Mouse (Mus musculus) liver, embryonic 13.5 days (tissue): ENCODE measurements around the gene Lrrc8c. TPM values are rescaled to one million over a fixed set of nuclear protein-coding genes. Genes with fewer than 3 reads are reported as not detected.

ENCODE experiments used
- ATAC-seq: fragments of 200-750 bp; cut with Nextera tagmentation; 2 replicates; pipeline ENCODE4 v1.8.0; 2017; ENCODE audit warnings: low read depth, mild to moderate bottlenecking, moderate number of reproducible peaks, moderate library complexity
- DNase-seq: peaks from one replicate; pipeline ENCODE4 v3.0.0; 2022
- H3K27ac ChIP-seq: fragments of 300-500 bp; sonication (generic); 2 replicates; pipeline ENCODE4 v1.5.1; 2015; ENCODE audit warnings: moderate library complexity, mild to moderate bottlenecking, inconsistent platforms
- H3K27me3 ChIP-seq: fragments of 300-500 bp; sonication (generic); 2 replicates; pipeline ENCODE4 v1.6.1; 2015; ENCODE audit warnings: mild to moderate bottlenecking, inconsistent platforms
- H3K36me3 ChIP-seq: fragments of 300-500 bp; sonication (generic); 2 replicates; pipeline ENCODE4 v1.6.1; 2015; ENCODE audit warnings: mild to moderate bottlenecking, inconsistent platforms
- H3K4me1 ChIP-seq: fragments of 300-500 bp; sonication (generic); replicated peaks from 2 replicates; pipeline ENCODE4 v1.6.1; 2015; ENCODE audit warnings: inconsistent platforms
- H3K4me2 ChIP-seq: fragments of 300-500 bp; sonication (generic); 2 replicates; pipeline ENCODE4 v1.6.1; 2015; ENCODE audit warnings: inconsistent platforms, mild to moderate bottlenecking, moderate library complexity
- H3K4me3 ChIP-seq: fragments of 300-500 bp; sonication (generic); replicated peaks from 2 replicates; pipeline ENCODE4 v1.5.1; 2015; ENCODE audit warnings: mild to moderate bottlenecking, inconsistent platforms
- H3K9ac ChIP-seq: fragments of 300-500 bp; sonication (generic); 2 replicates; pipeline ENCODE4 v1.6.1; 2015; ENCODE audit warnings: mild to moderate bottlenecking, inconsistent platforms
- H3K9me3 ChIP-seq: fragments of 300-500 bp; sonication (generic); replicated peaks from 2 replicates; pipeline ENCODE4 v1.6.1; 2016; ENCODE audit warnings: inconsistent platforms
- WGBS: fragments of 180-500 bp; shearing (Covaris S2); methylation state at CpG from one replicate; pipeline ENCODE4 v1.1.7; 2015; ENCODE audit not compliant: insufficient replicate concordance; 5-methylcytosine and 5-hydroxymethylcytosine counted together
- polyA plus RNA-seq: library from polyadenylated mRNA; unstranded; fragments of >200 nt; fragmentation: Nextera tagmentation; extraction: Ambion mirVana; gene quantifications from 2 replicates; pipeline ENCODE4 v1.2.1, GENCODE M21; 2015

The Lrrc8c gene
- polyA plus RNA-seq, 1 experiment from 2014 or later = 17.5 TPM

DNA sequence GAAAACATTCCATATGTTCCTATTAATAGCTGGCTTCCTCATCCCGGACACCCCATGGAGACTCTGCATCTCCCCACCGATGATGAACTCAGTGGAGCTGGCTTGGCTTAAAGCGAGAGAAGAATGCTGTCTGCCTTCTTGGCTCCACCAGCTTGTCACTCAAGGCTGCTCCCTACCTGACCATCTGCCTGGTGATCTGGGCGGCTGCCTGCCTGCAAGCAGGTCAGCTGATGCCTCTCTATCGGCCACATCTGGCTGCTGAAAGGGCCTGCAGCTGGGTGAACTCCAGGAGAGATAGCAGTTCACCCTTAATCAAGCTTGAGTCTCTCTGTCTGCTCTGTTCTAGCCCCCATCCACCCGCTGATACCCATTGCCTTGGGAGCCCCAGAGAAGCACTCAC lies 56.7 kb downstream of the Lrrc8c start:
- peak overlapping the region; percentile 93 for H3K27ac ChIP-seq
- 41% methylated on average over 6 of the region's 6 CpGs for WGBS

DNA sequence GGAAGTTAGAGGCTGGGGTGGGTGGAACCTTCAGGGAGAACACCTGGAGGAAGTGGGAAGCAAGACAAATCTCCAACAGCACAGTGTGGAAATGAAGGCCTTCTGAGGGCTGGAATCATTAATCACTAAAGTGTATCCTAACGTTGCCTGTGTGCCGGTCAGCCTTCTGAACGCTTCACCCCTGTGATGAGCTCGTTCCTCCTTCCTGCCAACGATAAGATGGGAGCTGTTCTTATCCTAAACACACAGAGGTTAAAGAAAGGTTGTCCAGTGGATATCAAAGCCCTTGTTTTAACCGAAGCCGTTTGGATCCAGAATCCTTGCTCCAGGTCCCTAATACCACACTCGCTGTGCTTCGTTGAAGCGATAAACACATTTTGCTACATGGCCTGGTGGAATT lies 61.7 kb downstream of the Lrrc8c start:
- 49% methylated on average over 10 of the region's 10 CpGs for WGBS
- no peak for DNase-seq
- H3K9ac ChIP-seq = no peak overlapping the region
- H3K27me3 ChIP-seq = no peaks in the 10 kb centered on the region
- no peak overlapping the region for H3K4me2 ChIP-seq
- H3K9me3 ChIP-seq = no peaks in the 10 kb centered on the region
- peaks cover 51% of the 10 kb centered on the region for H3K4me1 ChIP-seq
- no peak overlapping the region for H3K4me3 ChIP-seq
- ATAC-seq = no peak; the same call in 1 of the 2 replicates
- H3K36me3 ChIP-seq = peaks cover 48% of the 10 kb centered on the region
- 0 out of 2 replicates have a peak overlapping the region, but pooled peaks have one; percentile 26 for H3K27ac ChIP-seq

More for the DNA sequence above, 56.7 kb downstream of the Lrrc8c start:
- Histone ChIP-seq H3K36me3 (peaks cover 31% of the 10 kb centered on the region), H3K4me3 (0 out of 2 replicates have a peak overlapping the region, but pooled peaks have one; percentile 15), H3K9ac (peak overlapping the region; percentile 65), H3K4me1 (peaks cover 72% of the 10 kb centered on the region), H3K9me3 (no peaks in the 10 kb centered on the region), H3K27me3 (no peaks in the 10 kb centered on the region), H3K4me2 (peak overlapping the region; percentile 44)
- DNase-seq (peak; percentile 88), ATAC-seq (peak; percentile 97)

DNA sequence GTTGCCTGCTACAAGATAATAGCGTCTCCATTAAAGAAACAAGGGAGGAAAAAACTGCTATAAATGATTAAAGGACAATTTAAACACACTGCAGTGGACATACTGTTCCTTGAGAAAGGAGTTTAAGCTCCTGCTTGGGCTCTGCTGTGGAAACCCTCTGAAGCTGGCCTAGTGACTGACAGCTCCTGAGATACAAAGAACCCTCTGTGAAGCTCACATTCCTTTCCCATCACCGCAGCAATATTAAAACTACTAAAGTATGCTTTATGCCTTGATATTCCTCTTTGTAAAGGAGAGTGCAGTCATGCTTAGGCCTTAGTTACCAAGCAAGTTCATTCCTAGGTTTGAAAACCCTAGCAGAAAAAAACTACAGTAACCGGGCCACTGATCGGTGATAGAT lies 66.7 kb downstream of the Lrrc8c start:
- Histone ChIP-seq H3K27ac (peak overlapping the region; percentile 55), H3K4me1 (peaks cover 26% of the 10 kb centered on the region), H3K36me3 (peaks cover 28% of the 10 kb centered on the region), H3K27me3 (no peaks in the 10 kb centered on the region), H3K9me3 (no peaks in the 10 kb centered on the region), H3K4me2 (no peak overlapping the region), H3K4me3 (no peak overlapping the region), H3K9ac (no peak overlapping the region)
- ATAC-seq (no peak), DNase-seq (no peak)
- 76% methylated on average over 4 of the region's 4 CpGs for WGBS

DNA sequence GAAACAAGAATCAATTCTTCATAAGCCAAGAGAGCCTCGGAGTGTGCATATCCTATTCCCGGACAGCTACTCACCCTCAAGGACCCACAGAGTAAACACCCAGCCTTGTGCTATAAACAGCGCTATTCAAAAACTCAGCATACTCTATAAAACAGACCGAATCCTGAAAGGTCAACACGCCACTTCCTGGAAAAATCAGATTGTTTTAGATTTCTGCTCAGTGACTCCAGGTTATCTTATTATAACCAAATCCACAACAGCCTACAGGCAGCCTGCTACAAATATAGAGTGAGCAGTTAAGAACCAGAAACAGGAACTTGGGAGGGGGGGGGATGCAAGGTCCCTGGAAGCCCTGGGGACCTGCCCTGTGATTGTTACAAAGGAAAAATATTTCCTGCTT lies 67.5 kb downstream of the Lrrc8c start:
- Histone ChIP-seq H3K4me3 (no peak overlapping the region), H3K4me2 (no peak overlapping the region), H3K36me3 (peaks cover 25% of the 10 kb centered on the region), H3K4me1 (peaks cover 23% of the 10 kb centered on the region), H3K27ac (peak overlapping the region; percentile 55), H3K9ac (no peak overlapping the region), H3K27me3 (no peaks in the 10 kb centered on the region), H3K9me3 (no peaks in the 10 kb centered on the region)
- WGBS = 59% methylated on average over 5 of the region's 5 CpGs
- DNase-seq (no peak), ATAC-seq (no peak)

DNA sequence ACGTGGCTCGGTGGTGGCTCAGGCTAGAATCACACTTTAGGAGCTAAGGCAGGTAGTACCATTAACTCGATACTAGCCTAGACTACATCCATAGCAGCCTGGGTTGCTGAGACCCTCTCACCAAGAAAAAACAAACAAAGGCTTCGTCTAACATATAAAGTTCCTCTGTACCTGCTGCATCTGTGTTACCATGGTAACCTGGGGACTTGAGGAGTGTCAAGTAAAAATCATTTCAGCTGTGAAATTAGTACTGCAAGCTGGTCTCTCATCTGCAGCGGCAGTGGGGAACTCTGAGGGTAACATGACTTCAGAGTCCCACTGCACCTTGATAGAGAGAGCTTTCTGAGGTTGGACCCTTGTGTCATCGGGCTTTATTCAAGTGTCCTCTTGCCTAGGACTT lies 68.3 kb downstream of the Lrrc8c start:
- 82% methylated on average over 6 of the region's 6 CpGs for WGBS
- Histone ChIP-seq H3K9ac (no peak overlapping the region), H3K27ac (no peak overlapping the region), H3K27me3 (no peaks in the 10 kb centered on the region), H3K4me2 (no peak overlapping the region), H3K36me3 (peaks cover 20% of the 10 kb centered on the region), H3K4me3 (no peak overlapping the region), H3K4me1 (peaks cover 20% of the 10 kb centered on the region), H3K9me3 (no peaks in the 10 kb centered on the region)
- no peak for ATAC-seq
- DNase-seq = no peak

DNA sequence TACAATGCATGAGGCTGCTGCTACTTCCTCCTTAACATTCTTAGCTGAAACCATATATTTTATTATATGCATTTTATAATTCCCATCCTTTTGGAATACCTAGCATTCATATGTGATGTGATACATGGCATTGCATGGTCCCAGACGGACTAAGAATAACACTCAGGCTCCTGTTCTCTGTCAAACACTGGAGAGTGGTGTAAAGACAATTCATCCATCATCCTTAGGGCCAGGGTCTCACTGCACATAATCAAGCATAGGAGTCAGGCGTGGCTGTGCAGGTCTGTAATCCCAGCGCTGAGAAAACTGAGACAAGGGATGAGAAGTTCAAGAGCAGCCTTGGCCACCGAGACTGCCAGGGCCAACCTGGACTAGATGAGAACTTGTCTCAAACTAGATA lies 69.5 kb downstream of the Lrrc8c start:
- no peak overlapping the region for H3K27ac ChIP-seq
- H3K9me3 ChIP-seq = no peaks in the 10 kb centered on the region
- WGBS = 77% methylated on average over 4 of the region's 4 CpGs
- peaks cover 18% of the 10 kb centered on the region for H3K4me1 ChIP-seq
- no peak overlapping the region for H3K9ac ChIP-seq
- DNase-seq (no peak), ATAC-seq (no peak)
- H3K36me3 ChIP-seq = peaks cover 16% of the 10 kb centered on the region
- no peak overlapping the region for H3K4me2 ChIP-seq
- H3K27me3 ChIP-seq = no peaks in the 10 kb centered on the region
- H3K4me3 ChIP-seq = no peak overlapping the region

DNA sequence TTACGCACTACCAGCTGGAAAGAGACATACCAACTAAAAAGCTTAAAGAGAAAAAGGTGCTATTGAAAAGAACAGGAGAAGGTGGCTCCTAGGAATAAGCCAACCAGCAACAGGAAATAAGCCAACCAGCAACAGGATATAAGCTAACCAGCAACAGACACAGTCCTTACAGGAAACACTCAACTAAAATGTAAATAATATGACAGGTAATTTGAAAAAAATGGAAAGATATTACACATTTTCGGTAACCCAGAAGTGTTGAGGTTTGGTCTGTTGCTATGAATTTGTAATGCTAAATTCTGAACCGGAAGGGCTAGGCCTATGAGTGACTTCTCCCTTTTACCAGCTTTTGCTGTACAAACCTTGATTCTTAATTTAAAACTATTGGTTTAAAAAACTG lies 69.9 kb downstream of the Lrrc8c start:
- Histone ChIP-seq H3K9me3 (no peaks in the 10 kb centered on the region), H3K27ac (no peak overlapping the region), H3K9ac (no peak overlapping the region), H3K27me3 (no peaks in the 10 kb centered on the region), H3K36me3 (peaks cover 16% of the 10 kb centered on the region), H3K4me2 (no peak overlapping the region), H3K4me1 (peaks cover 18% of the 10 kb centered on the region), H3K4me3 (no peak overlapping the region)
- 77% methylated on average over 3 of the region's 3 CpGs for WGBS
- DNase-seq (no peak), ATAC-seq (no peak)

DNA sequence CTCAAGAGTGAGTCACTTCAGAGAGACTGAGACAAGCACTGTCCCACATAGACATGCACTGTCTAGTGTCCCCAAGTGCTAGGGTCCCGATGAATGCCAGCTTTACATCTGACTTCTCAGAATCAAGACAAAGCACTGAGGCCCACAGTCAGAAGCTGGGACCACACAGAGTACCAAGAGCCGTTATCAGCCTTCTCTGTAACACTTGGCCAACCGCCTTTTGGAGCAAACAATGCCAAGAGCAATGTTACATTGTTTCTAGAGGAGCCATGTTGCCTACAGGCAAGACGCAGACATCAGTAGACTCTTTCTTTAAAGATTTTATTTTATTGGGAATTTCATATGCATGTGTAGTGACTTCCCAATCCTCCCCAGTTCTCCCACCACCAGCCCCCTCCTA lies 73.2 kb downstream of the Lrrc8c start:
- H3K27ac ChIP-seq = no peak overlapping the region
- H3K9me3 ChIP-seq = no peaks in the 10 kb centered on the region
- no peak overlapping the region for H3K4me2 ChIP-seq
- H3K4me1 ChIP-seq = no peaks in the 10 kb centered on the region; the same call in 1 of the 2 replicates
- H3K27me3 ChIP-seq = no peaks in the 10 kb centered on the region
- H3K36me3 ChIP-seq = 0 out of 2 replicates have a peak, but pooled peaks cover 3% of the 10 kb centered on the region
- no peak for DNase-seq
- 77% methylated on average over 4 of the region's 4 CpGs for WGBS
- H3K4me3 ChIP-seq = no peak overlapping the region
- no peak for ATAC-seq
- H3K9ac ChIP-seq = no peak overlapping the region

DNA sequence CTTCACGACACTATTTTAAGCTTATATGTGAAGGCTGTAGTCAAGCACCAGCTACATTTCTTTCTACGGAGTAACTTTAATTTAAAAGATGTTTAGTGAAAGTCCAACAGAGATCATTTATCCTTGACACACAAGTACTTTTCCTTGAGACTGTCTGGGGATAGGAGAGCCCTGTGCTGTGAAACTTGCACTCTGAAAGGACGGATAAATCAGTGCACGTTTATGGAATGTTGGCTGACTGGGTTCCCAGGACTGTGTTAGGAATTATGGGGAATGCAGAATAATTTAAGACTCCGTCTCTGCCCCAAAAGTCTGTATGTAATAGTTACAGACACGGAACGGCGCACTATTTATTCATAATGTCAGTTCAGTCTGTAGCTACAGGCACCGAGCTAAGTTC lies 74.4 kb downstream of the Lrrc8c start:
- H3K27me3 ChIP-seq = no peaks in the 10 kb centered on the region
- H3K4me2 ChIP-seq = no peak overlapping the region
- no peak for ATAC-seq
- DNase-seq = no peak
- no peak overlapping the region for H3K4me3 ChIP-seq
- H3K9me3 ChIP-seq = no peaks in the 10 kb centered on the region
- H3K9ac ChIP-seq = no peak overlapping the region
- H3K27ac ChIP-seq = no peak overlapping the region
- WGBS = 85% methylated on average over 9 of the region's 9 CpGs
- H3K4me1 ChIP-seq = peaks cover 5% of the 10 kb centered on the region; the same call in 1 of the 2 replicates
- 0 out of 2 replicates have a peak, but pooled peaks cover 5% of the 10 kb centered on the region for H3K36me3 ChIP-seq

DNA sequence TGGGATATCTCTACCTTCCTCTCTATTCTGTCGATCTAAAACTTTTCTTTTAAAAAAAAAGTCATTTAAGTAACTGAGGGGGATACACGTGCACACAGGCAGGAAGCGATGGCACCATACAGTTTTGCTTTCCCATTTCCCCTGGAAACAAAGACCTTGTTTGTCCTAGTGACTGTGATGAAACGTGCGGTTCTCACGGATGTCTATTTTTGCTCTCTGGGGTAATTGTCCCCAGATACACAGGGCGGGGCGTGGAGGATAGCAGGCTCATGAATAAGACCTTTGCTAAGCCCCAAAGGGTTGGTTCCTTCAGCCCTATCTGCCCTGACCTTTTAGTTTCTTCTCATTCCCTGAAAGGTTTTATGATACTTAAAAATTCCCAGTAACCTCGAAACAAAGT lies 79.7 kb downstream of the Lrrc8c start:
- peaks cover 17% of the 10 kb centered on the region for H3K4me1 ChIP-seq
- peaks cover 8% of the 10 kb centered on the region; the same call in 1 of the 2 replicates for H3K36me3 ChIP-seq
- no peak overlapping the region for H3K4me3 ChIP-seq
- H3K27me3 ChIP-seq = no peaks in the 10 kb centered on the region
- H3K9me3 ChIP-seq = no peaks in the 10 kb centered on the region
- 58% methylated on average over 9 of the region's 9 CpGs for WGBS
- no peak for DNase-seq
- no peak overlapping the region for H3K4me2 ChIP-seq
- no peak overlapping the region for H3K9ac ChIP-seq
- H3K27ac ChIP-seq = peak overlapping the region; percentile 29; the same call in 1 of the 2 replicates
- no peak for ATAC-seq

DNA sequence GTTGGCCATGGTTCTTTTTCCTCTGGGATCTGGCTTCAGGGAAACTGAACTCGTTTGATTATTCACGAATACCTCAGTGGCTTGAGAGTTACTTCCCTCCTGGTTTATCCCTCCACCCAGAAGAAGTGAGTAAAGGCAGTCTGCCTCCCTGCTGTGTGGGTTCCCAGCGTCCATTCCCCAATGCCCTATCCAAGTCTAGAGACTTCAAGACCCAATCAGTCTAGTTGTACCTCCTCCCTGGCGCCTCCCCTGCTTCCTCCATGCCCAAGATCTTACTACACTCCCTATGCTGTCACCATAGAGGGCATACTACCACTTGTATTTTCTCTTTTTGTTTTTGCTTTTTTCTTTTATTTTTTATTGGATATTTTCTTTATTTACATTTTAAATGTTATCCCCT lies 80.1 kb downstream of the Lrrc8c start:
- peak overlapping the region; percentile 29; the same call in 1 of the 2 replicates for H3K27ac ChIP-seq

DNA sequence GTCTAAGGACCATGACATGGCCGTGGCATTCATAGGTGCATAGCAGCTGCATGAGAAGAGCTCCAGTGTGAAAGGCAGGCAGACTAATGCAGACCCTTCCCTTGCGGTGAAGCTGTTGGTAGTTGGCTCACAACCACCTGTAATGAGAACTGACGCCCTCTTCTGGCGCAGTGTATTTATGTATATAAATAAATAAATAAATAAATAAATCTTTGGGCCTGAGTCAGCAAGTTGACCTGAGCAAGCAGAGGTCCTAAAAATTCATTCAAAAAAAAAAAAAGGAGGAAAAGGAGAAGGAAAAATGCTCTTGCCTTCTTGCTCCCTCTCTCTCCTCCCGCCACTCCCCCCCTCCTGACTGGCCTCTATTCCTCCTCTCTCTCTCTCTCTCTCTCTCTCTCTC lies 81.8 kb downstream of the Lrrc8c start:
- 77% methylated on average over 5 of the region's 5 CpGs for WGBS
- DNase-seq = no peak
- no peak overlapping the region for H3K27ac ChIP-seq
- H3K27me3 ChIP-seq = no peaks in the 10 kb centered on the region
- H3K9ac ChIP-seq = no peak overlapping the region
- no peaks in the 10 kb centered on the region for H3K9me3 ChIP-seq
- no peak overlapping the region for H3K4me2 ChIP-seq
- no peak for ATAC-seq
- peaks cover 8% of the 10 kb centered on the region; the same call in 1 of the 2 replicates for H3K36me3 ChIP-seq
- H3K4me1 ChIP-seq = peaks cover 17% of the 10 kb centered on the region
- no peak overlapping the region for H3K4me3 ChIP-seq

More for the DNA sequence above, 80.1 kb downstream of the Lrrc8c start:
- no peak overlapping the region for H3K9ac ChIP-seq
- WGBS = 52% methylated on average over 4 of the region's 4 CpGs
- H3K36me3 ChIP-seq = peaks cover 8% of the 10 kb centered on the region; the same call in 1 of the 2 replicates
- H3K4me2 ChIP-seq = no peak overlapping the region
- H3K4me3 ChIP-seq = no peak overlapping the region
- no peak for ATAC-seq
- H3K4me1 ChIP-seq = peaks cover 17% of the 10 kb centered on the region
- H3K9me3 ChIP-seq = no peaks in the 10 kb centered on the region
- H3K27me3 ChIP-seq = no peaks in the 10 kb centered on the region
- DNase-seq = no peak
